Mouse (Mus musculus): ENCODE data around the gene Tmem138. TPM values are rescaled to one million over a fixed set of nuclear protein-coding genes. Genes with fewer than 3 reads are reported as not detected.
"Not testable (repeated sequence)": the region's sequence is repeated elsewhere in the genome, so short reads cannot be mapped to it uniquely, and the experiment has no call there.

Gene Tmem138
- total RNA-seq, 2 experiments from 2014 or later = 2.6 to 3.1 TPM

- DNase-seq = no peak
- intact Hi-C loops (cut with DNase I) = no loop called here
These were observed 3.6 kb upstream of the Tmem138 start for GRCm38 (mm10) chr19:10580761-10581160.

DNA sequence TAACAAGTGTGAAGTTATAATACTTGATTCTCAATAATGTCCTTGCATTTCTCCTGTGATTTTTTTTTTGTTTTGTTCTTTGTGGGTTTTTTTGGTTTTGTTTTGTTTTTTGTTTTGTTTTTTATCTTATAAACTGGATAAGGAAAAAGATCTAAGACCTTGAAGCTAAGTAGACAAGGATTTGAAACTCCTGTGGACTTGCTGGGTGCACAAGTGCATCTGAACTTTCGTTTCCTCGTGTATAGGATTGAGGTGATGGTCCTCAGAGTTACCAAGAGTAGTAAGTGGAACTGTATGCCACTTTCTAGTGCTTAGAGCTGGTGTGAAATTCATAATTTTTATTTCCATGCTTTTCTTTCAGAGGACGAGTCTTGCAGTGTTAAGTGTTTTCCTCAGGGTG, 2.9 kb upstream of the Tmem138 start:
- DNase-seq = no peak
- intact Hi-C loops (cut with DNase I) = no loop called here

- DNase-seq = no peak
- intact Hi-C loops (cut with DNase I) = no loop called here
These were observed 7.5 kb downstream of the Tmem138 start for GRCm38 (mm10) chr19:10569627-10570026.

GRCm38 (mm10) chr19:10565217-10565616, 11.9 kb downstream of the Tmem138 start:
- DNase-seq = no peak
- intact Hi-C loops (cut with DNase I) = no loop called here

- DNase-seq = no peak
- intact Hi-C loops (cut with DNase I) = no loop called here
These were observed 12.9 kb downstream of the Tmem138 start for GRCm38 (mm10) chr19:10564278-10564677.

- no peak for DNase-seq
- intact Hi-C loops (cut with DNase I) = no loop called here
These were observed 14.8 kb downstream of the Tmem138 start for GRCm38 (mm10) chr19:10562351-10562750.

DNA sequence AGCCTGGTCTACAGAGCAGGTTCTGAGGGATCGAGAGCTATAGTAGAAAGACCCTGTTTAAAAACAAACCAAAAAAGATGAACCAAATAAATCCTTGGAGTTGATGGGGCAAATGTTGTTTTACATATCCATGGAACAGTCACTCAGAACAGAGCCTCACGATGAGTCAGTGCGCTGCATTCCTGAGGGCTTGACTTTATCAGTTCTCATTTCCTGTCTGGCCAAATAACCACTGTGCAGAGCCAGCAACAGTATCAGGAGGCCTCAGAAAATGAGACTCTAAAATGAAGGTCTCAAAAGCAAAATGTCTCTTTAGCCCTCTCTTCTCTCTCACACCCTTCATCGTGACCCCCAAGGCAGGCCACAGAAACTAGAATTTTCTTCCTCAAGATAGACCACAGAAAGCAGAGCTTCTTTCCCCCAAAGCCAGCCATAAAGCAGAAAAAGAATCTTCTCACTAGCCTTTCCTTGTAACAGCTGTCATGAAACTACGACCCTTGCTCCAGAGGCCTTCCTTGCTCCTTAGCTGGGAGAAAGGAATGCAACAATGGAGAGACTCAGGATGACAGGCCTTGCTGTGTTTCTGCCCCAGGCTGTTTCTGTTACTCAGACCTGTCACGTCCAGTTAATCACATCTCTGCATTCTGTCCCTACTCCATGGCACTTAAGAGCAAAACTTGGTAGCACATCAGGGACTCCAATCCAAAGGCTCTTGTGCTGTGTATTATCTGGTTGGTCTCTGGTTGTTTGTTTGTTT, 15.4 kb downstream of the Tmem138 start:
- intact Hi-C loops (cut with DNase I) = no loop called here
- peak; percentile 33 to 51 for DNase-seq

DNA sequence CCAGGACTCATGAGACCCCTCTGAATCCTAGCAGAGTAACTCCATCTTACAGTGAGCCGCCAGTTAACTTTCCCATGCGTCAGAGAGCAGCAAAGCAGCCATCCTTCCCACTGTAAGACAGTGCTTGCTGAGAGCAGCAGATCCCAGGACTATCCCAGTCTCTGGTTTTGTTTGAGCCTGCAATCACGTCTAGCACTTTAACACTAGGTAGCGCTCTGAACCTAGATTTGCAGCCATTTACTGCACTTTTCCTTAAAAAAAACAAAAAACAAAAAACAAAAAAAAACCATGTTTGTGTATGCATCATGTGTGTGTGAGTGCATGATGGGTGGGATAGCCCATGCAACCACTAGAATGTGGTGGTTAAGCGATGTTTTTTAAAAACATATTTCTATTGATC, 17.1 kb downstream of the Tmem138 start:
- DNase-seq = no peak
- intact Hi-C loops (cut with DNase I) = no loop called here

GRCm38 (mm10) chr19:10557837-10558375, 19.3 kb downstream of the Tmem138 start:
- intact Hi-C loops (cut with DNase I) = not testable (repeated sequence)

DNA sequence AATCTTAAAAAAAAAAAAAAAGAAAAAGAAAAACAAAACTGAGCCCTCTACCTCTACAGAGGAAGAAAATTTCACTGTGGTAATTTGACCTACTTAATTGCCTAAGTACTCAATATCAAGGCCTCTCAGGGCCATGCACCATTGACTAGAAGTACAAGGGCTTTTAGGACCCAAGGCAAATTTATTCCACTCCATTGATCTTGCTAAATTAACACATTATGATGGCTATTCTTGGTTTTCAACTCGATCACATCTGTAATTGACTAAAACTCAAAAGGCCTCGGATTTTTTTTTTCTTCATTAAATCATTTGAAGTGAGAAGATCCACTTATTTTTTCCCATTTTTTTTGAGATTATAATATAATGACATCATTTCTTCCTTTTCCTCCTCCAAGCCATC, 19.7 kb downstream of the Tmem138 start:
- intact Hi-C loops (cut with DNase I) = no loop called here
- no peak for DNase-seq

More at GRCm38 (mm10) chr19:10557837-10558375, 19.3 kb downstream of the Tmem138 start:
- not testable (repeated sequence) for DNase-seq

- no peak for DNase-seq
- intact Hi-C loops (cut with DNase I) = no loop called here
These were observed 20.2 kb downstream of the Tmem138 start for GRCm38 (mm10) chr19:10557001-10557400.

DNA sequence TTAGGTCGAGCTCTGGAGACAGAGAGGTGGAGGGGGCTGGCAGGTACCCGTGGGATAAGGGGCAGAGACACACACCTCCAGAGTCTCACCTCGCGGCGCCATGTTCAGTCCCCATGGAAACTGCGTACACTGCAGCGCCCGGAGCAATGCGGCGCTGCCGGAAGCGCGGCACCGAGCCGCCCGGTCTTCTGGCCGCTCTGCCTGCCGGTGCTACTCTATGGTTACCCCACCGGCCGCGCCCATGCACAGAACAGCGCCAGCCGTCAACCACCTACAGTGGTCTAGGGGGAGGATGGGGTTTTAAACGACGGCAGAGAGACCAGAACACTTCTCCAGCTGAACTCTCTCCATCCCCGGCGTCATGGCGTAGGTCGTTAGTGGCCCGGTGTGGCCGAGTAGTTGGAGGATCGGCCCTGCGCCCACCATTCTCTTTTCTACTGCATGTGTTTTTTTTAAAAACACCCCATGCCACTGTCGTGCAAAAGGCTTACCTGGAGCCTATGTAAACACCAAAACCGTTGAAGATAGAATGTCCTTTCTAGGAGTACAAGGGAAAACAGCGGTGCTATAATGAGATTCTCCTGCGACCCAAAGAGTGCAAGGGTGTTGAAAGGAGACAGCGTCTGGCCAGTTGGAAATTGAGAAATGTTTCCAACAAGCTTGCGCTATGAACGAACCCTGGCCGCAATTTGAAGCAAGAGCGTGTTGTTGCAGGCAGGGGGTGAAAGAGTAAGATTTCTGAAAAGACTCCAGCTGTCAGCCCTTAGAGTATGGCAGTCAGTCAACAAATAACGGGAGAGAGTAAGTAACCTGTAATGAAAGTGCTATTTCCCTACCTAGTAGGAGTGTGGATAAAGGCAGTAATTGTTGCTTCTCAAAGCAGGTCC, 21.3 kb downstream of the Tmem138 start, which contains the start of gene Tmem216:
Tmem216 (minus strand) TSS at position 615 of the 887 bp plus-strand sequence.
- intact Hi-C loops (cut with DNase I) = loop anchor here (1.0 to 2.0 kb wide), 3 partner anchors 21 to 49 kb away; partner anchors contain the start of genes Cpsf7, Cyb561a3, Ddb1 and Tkfc
- DNase-seq = peak; percentile 84 to 88

DNA sequence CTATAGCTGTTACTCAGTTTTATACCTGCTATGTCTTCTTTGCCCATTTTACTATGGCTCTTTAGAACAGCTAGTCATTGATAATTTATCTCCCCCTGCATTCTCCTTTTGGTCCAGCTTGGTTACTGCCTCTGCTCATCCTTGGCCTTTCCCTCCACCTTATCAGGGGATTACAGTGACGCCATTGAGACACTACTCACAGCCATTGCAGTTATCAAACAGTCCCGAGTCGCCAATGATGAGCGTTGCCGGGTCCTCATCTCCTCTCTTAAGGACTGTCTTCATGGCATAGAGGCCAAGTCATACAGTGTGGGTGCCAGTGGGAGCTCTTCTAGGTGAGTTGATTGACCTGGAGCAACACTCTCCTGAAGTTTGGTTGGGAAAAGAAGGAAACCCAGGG, 37.7 kb downstream of the Tmem138 start:
- intact Hi-C loops (cut with DNase I) = no loop called here
- DNase-seq = no peak

- intact Hi-C loops (cut with DNase I) = no loop called here
- DNase-seq = no peak
These were observed 47.1 kb downstream of the Tmem138 start for GRCm38 (mm10) chr19:10530082-10530481.

DNA sequence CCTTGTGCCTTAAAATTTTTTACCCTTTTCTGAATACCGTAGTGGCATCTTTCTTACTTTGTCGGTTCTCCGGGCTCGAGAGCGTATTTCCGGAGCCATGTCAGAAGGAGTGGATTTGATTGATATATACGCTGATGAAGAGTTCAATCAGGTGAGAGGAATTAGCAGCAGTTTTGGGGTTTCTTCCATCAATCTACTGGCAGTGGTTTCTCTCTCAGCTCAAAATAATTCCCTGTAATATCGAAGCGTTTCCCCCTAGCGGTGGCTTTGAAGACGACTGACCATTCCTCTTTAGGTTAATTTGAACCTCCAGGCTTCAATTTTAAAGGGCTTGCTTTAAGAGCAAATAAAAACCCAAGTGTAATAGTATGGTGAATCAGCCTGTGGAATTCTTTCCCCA, 51.3 kb downstream of the Tmem138 start, which contains the start of gene Sdhaf2:
Sdhaf2 (minus strand) TSS at position 233 of the 400 bp plus-strand sequence.
- intact Hi-C loops (cut with DNase I) = loop anchor here (2.0 to 10.0 kb wide), 2 partner anchors 29 to 1249 kb away; partner anchors contain the start of gene Mrpl16
- peak in 1 of 2 experiments; percentile 11 for DNase-seq

DNA sequence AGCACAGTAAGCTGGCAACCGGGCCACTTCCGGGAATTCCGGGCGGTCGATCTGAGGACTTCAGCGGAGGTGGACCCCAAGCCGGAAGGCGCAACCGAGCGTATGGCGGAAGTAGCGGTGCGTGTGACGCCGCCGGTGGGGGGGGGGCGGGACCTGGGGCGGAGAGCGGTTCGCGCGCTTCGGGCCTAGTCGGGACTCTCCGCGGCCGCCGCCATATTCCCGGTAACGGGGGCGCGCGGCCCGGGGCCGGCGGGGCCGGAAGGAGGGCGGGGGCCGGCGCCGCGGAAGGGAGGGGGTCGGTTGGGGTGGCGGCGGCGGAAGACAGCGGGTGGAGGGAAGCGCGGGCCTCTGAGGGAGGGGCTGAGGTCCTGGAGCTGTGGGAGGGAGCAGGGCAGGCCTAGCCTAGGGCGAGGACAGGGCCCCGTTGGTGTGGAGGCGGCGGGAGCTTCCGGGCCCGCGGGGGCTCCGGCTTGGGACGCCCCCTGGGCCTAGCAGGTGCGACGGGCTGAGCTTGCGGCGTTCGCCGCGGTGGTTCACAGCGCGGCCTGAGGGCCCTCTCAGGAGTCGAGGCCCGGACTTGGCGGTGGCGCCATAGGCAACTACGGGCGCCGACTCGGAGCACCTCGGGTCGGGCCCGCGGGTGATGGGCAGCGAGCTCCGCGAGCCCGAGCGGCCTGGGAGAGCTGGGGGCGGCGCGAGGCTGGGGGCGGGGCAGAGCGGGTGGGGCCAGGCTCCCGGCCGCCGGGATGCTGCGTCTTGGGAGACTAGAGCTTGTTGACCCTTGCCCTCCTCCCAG, 51.9 kb downstream of the Tmem138 start, which contains the start of gene Cpsf7:
Cpsf7 (plus strand) TSS at position 161 of the 796 bp plus-strand sequence.
- intact Hi-C loops (cut with DNase I) = loop anchor here (2.0 to 10.0 kb wide), 2 partner anchors 29 to 1249 kb away; partner anchors contain the start of gene Mrpl16
- peak; percentile 88 to 92 for DNase-seq

GRCm38 (mm10) chr19:10524784-10525105, 52.4 kb downstream of the Tmem138 start:
- intact Hi-C loops (cut with DNase I) = loop anchor here (2.0 to 10.0 kb wide), 2 partner anchors 30 to 1250 kb away; partner anchors contain the start of gene Mrpl16
- no peak for DNase-seq

DNA sequence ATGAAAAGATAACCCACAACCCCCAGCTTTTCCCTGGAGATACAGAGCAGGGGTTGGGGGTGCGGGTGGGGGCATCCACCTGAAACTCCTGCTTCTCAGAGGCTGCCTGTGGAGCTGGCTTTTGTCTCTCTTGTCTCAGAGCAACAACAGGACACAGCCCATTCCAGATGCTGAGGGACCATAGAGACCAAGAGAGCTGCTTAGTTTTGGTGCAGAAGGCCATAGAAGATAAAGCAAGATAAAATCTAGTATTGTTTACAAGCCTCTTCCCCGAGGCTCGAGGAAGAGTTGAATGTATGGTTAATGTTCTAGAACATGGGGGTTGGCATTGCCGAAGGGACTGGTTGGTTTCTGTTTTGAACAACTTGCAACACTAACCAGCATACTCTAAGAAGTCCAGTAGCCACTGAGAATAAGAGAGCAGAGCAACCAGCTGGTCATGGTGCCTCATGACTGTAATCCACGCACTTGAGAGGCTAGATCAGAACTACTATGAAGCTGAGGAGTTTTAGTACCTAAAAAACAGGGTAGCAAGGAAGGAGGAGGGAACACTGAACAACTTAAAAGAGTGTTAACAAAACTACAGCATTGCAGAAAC, 53.6 kb downstream of the Tmem138 start:
- DNase-seq = no peak
- intact Hi-C loops (cut with DNase I) = loop anchor here (2.0 to 10.0 kb wide), 3 partner anchors 31 to 1251 kb away; partner anchors contain the start of genes Cyb561a3, Mrpl16 and Tmem138

DNA sequence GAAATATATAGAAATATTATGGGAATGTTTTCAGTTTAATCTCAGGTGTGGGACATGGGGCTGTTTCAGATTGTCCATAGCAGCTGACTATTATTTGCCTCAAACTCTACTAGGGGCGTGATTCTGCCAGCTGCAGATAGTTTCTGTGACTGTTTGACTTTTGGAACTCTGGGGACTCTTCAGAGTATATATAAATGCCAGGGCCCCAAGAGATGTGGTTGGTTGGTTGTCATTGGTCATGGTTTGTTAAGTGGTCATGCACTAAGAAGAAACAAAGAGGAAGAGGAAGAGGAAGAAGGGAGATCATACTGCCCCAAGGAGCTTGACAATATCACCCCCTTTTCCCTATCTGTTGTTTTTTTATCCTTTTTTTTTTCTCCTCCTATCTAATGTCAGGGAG, 55.2 kb downstream of the Tmem138 start:
- intact Hi-C loops (cut with DNase I) = loop anchor here (2.0 to 10.0 kb wide), 2 partner anchors 55 to 1253 kb away; partner anchors contain the start of genes Cyb561a3, Mrpl16 and Tmem138
- DNase-seq = no peak
